ENCODE assay signal across 7 mouse cellular contexts in genomic region chr8:84968650-84969049, GRCm38 (mm10). TPM values are rescaled to one million over a fixed set of nuclear protein-coding genes. Genes with fewer than 3 reads are reported as not detected.
A peak's percentile ranks its signal among the peaks of the same experiment; 100 is the strongest.
DNase-seq lines count a peak whose midpoint lies in the region; ATAC-seq and TF ChIP-seq lines count a peak whose summit lies in the region.

No protein-coding gene starts in this region.

- ATAC-seq in forebrain, embryonic 15.5 days (replicated peaks) = no peak
- no peak for ATAC-seq in stomach, postnatal 0 days (ENCODE audit: low FRiP score, low TSS enrichment)

- peak overlapping the region; percentile 72 for H3K27ac ChIP-seq in forebrain, embryonic 15.5 days (replicated peaks)
- H3K27ac ChIP-seq in stomach, postnatal 0 days (replicated peaks) = peak overlapping the region; percentile 94

- TF ChIP-seq CTCF in stomach, postnatal 0 days (IDR thresholded peaks at IDR 0.05; ENCODE audit: low read depth) = no peak

- peak overlapping the region; percentile 86 for H3K4me2 ChIP-seq in forebrain, embryonic 15.5 days (replicated peaks)
- peak overlapping the region; percentile 87 for H3K4me2 ChIP-seq in stomach, postnatal 0 days (replicated peaks; ENCODE audit: low read depth)

- no peak for TF ChIP-seq EP300 in stomach, postnatal 0 days (optimal IDR thresholded peaks at IDR 0.05)

- peak; percentile 31 to 49 for DNase-seq in spleen, postnatal 10 days (ENCODE audit: low spot score in 2 of 2)
- DNase-seq in spleen, postnatal 36 days (ENCODE audit: low spot score in 2 of 2) = no peak
- peak; percentile 39 for DNase-seq in liver
- no peak for DNase-seq in stomach, postnatal 0 days (ENCODE audit: low spot score)
- no peak for DNase-seq in left cerebral cortex, postnatal 10 days (ENCODE audit: extremely low spot score in 1 of 2, low spot score in 2 of 2)
- no peak for DNase-seq in embryo, embryonic 10 days (ENCODE audit: low spot score)

- peaks cover 27% of the 10 kb centered on the region for H3K36me3 ChIP-seq in forebrain, embryonic 15.5 days
- no peaks in the 10 kb centered on the region; the same call in 1 of the 2 replicates for H3K36me3 ChIP-seq in stomach, postnatal 0 days (ENCODE audit: control insufficient read depth, insufficient read depth, low read length)

- H3K9me3 ChIP-seq in forebrain, embryonic 15.5 days = no peaks in the 10 kb centered on the region
- no peaks in the 10 kb centered on the region for H3K9me3 ChIP-seq in stomach, postnatal 0 days (ENCODE audit: control insufficient read depth, low read length)

- H3K27me3 ChIP-seq in forebrain, embryonic 15.5 days = no peaks in the 10 kb centered on the region
- H3K27me3 ChIP-seq in stomach, postnatal 0 days (ENCODE audit: control insufficient read depth, insufficient read depth, low read length) = no peaks in the 10 kb centered on the region

- H3K4me1 ChIP-seq in forebrain, embryonic 15.5 days = peaks cover 53% of the 10 kb centered on the region
- peaks cover 13% of the 10 kb centered on the region for H3K4me1 ChIP-seq in stomach, postnatal 0 days (replicated peaks; ENCODE audit: control insufficient read depth, insufficient read depth)

- 9% methylated on average over 2 of the region's 2 CpGs for WGBS in forebrain, embryonic 15.5 days
- 3% methylated on average over 2 of the region's 2 CpGs for WGBS in stomach, postnatal 0 days

- peak overlapping the region; percentile 88 for H3K9ac ChIP-seq in forebrain, embryonic 15.5 days (replicated peaks)
- peak overlapping the region; percentile 83 for H3K9ac ChIP-seq in stomach, postnatal 0 days (ENCODE audit: low read length)

- intact Hi-C loops in left cerebral cortex, postnatal 10 days (cut with DNase I) = no loop called here

- H3K4me3 ChIP-seq in forebrain, embryonic 15.5 days = peak overlapping the region; percentile 74
- H3K4me3 ChIP-seq in stomach, postnatal 0 days (ENCODE audit: low read depth, low read length) = peak overlapping the region; percentile 75

RNA-seq across cellular contexts. Expression of gene Gm49661, which starts 0.6 kb away (rescaled TPM):
- not detected in 2 replicates for polyA plus RNA-seq in forebrain, embryonic 15.5 days (2015; fragmentation: Nextera tagmentation; extraction: Ambion mirVana)
- not detected in 2 replicates for polyA plus RNA-seq in stomach, postnatal 0 days (2015; fragmentation: Nextera tagmentation; extraction: Ambion mirVana)
- not detected for total RNA-seq in left cerebral cortex, postnatal 10 days (2021)

RNA-seq across cellular contexts. Expression of gene Prdx2, which starts 0.7 kb away (rescaled TPM):
- polyA plus RNA-seq in forebrain, embryonic 15.5 days (2015; fragmentation: Nextera tagmentation; extraction: Ambion mirVana) = 1,445 and 1,467 TPM in 2 replicates
- 370 and 376 TPM in 2 replicates for polyA plus RNA-seq in stomach, postnatal 0 days (2015; fragmentation: Nextera tagmentation; extraction: Ambion mirVana)
- total RNA-seq in left cerebral cortex, postnatal 10 days (2021) = 100 to 1,000 TPM; 507 to 518 TPM

RNA-seq across cellular contexts. Expression of gene Rnaseh2a, which starts 0.9 kb away (rescaled TPM):
- polyA plus RNA-seq in forebrain, embryonic 15.5 days (2015; fragmentation: Nextera tagmentation; extraction: Ambion mirVana) = 96.4 and 98.5 TPM in 2 replicates
- polyA plus RNA-seq in stomach, postnatal 0 days (2015; fragmentation: Nextera tagmentation; extraction: Ambion mirVana) = 79.4 and 80.1 TPM in 2 replicates
- 10 to 100 TPM; 41.0 to 44.2 TPM for total RNA-seq in left cerebral cortex, postnatal 10 days (2021)

RNA-seq across cellular contexts. Expression of gene Junb, which starts 9.9 kb away (rescaled TPM):
- 7.6 TPM in 2 replicates for polyA plus RNA-seq in forebrain, embryonic 15.5 days (2015; fragmentation: Nextera tagmentation; extraction: Ambion mirVana)
- 88.5 and 95.9 TPM in 2 replicates for polyA plus RNA-seq in stomach, postnatal 0 days (2015; fragmentation: Nextera tagmentation; extraction: Ambion mirVana)
- total RNA-seq in left cerebral cortex, postnatal 10 days (2021) = 10 to 100 TPM; 29.9 to 33.0 TPM

RNA-seq across cellular contexts. Expression of gene Hook2, which starts 21.8 kb away (rescaled TPM):
- polyA plus RNA-seq in forebrain, embryonic 15.5 days (2015; fragmentation: Nextera tagmentation; extraction: Ambion mirVana) = 28.0 and 29.7 TPM in 2 replicates
- polyA plus RNA-seq in stomach, postnatal 0 days (2015; fragmentation: Nextera tagmentation; extraction: Ambion mirVana) = 28.8 and 30.9 TPM in 2 replicates
- total RNA-seq in left cerebral cortex, postnatal 10 days (2021) = 10 to 100 TPM; 13.4 to 13.9 TPM

Comparison
In these comparisons a context has a peak if more than half of its experiments do, and no peak if none do; other contexts are left out.
1. DNase-seq: peak in spleen, postnatal 10 days (2 of 2) and liver (single experiment); none in spleen, postnatal 36 days (0 of 2), stomach, postnatal 0 days (single experiment), left cerebral cortex, postnatal 10 days (0 of 2) and embryo, embryonic 10 days (single experiment).